In genomic region chr2:125667184-125667583, GRCm38 (mm10) we compare ENCODE assay signal across 11 mouse cellular contexts. TPM values are rescaled to one million over a fixed set of nuclear protein-coding genes. Genes with fewer than 3 reads are reported as not detected.
DNase-seq lines count a peak whose midpoint lies in the region; ATAC-seq and TF ChIP-seq lines count a peak whose summit lies in the region.
"Had no signal": no experiment of that assay in that cellular context is flagged by ENCODE, and none has a peak within 500 bp of the region (broad histone marks: within the 10 kb centered on the region; RNA-seq: fewer than 3 reads in every experiment).

No protein-coding gene starts in this region.

- H3K9me3 ChIP-seq in lung, postnatal 0 days (ENCODE audit: low read length), result no peaks in the 10 kb centered on the region
- no peaks in the 10 kb centered on the region for H3K9me3 ChIP-seq in intestine, embryonic 15.5 days
- H3K9me3 ChIP-seq: limb, embryonic 13.5 days; neural tube, embryonic 12.5 days had no signal

- no peak overlapping the region for H3K27ac ChIP-seq in lung, postnatal 0 days (ENCODE audit: low read length)
- no peak overlapping the region for H3K27ac ChIP-seq in intestine, embryonic 15.5 days
- H3K27ac ChIP-seq: limb, embryonic 13.5 days; neural tube, embryonic 12.5 days had no signal

- no peaks in the 10 kb centered on the region for H3K36me3 ChIP-seq in lung, postnatal 0 days (ENCODE audit: insufficient read depth, low read length)
- no peaks in the 10 kb centered on the region for H3K36me3 ChIP-seq in intestine, embryonic 15.5 days
- H3K36me3 ChIP-seq: limb, embryonic 13.5 days; neural tube, embryonic 12.5 days had no signal

- H3K4me3 ChIP-seq in lung, postnatal 0 days (ENCODE audit: low read depth, low read length), result no peak overlapping the region
- H3K4me3 ChIP-seq in lung, adult 2 months (replicated peaks; ENCODE audit: extremely low read depth, low read depth, low read length), result no peak overlapping the region
- no peak overlapping the region for H3K4me3 ChIP-seq in intestine, embryonic 15.5 days (replicated peaks)
- H3K4me3 ChIP-seq: limb, embryonic 13.5 days; neural tube, embryonic 12.5 days had no signal

- no peak for TF ChIP-seq EP300 in lung, postnatal 0 days (IDR thresholded peaks at IDR 0.05)

- POLR2A ChIA-PET in Patski (lab: Charles Lee), result no interaction called here

- TF ChIP-seq CTCF in lung, postnatal 0 days (IDR thresholded peaks at IDR 0.05), result peak; percentile 42
- TF ChIP-seq CTCF in lung, adult 2 months (IDR thresholded peaks at IDR 0.05; ENCODE audit: insufficient read depth, low read length), result no peak
- TF ChIP-seq CTCF in Patski (IDR thresholded peaks at IDR 0.05), result peak; percentile 57

- peak; percentile 73; the same call in 1 of the 2 replicates for ATAC-seq in lung, postnatal 0 days
- peak; percentile 82 for ATAC-seq in Patski
- peak; percentile 77 for ATAC-seq in intestine, embryonic 15.5 days
- peak; percentile 78 for ATAC-seq in neutrophil, adult 5-6 weeks (ENCODE audit: extremely low read depth, insufficient number of reproducible peaks, low FRiP score, poor library complexity, severe bottlenecking)

- WGBS in lung, postnatal 0 days, result 36% methylated on average over 5 of the region's 5 CpGs
- 38% methylated on average over 5 of the region's 5 CpGs for WGBS in lung, adult 2 months
- WGBS in intestine, embryonic 15.5 days, result 43% methylated on average over 5 of the region's 5 CpGs

- DNase-seq in lung, postnatal 0 days (ENCODE audit: low spot score), result peak; percentile 70
- no peak for DNase-seq in lung, adult 2 months
- DNase-seq in Patski (ENCODE audit: low read depth, low spot score), result no peak
- no peak for DNase-seq in left cerebral cortex, adult 8-10 months (ENCODE audit: low spot score in 2 of 2)
- no peak for DNase-seq in cerebellum, postnatal 36 days
- DNase-seq in cerebellum, postnatal 25 days, result no peak
- DNase-seq: gastrocnemius, postnatal 10 days had no signal

- TF ChIP-seq POLR2A in lung, adult 2 months (IDR thresholded peaks at IDR 0.05; ENCODE audit: borderline replicate concordance, extremely low read depth, low read depth, low read length), result no peak

- H3K9ac ChIP-seq in lung, postnatal 0 days (replicated peaks; ENCODE audit: low read depth), result no peak overlapping the region
- no peak overlapping the region for H3K9ac ChIP-seq in intestine, embryonic 15.5 days
- H3K9ac ChIP-seq: limb, embryonic 13.5 days; neural tube, embryonic 12.5 days had no signal

- in situ Hi-C loops in Patski (cut with MboI; ENCODE audit: low pct_unique_long_range_greater_than_20kb), result loop anchor here (10.0 to 25.0 kb wide), 2 partner anchors 368 to 770 kb away; partner anchors contain the start of gene Fgf7

- no peak overlapping the region for H3K4me2 ChIP-seq in lung, postnatal 0 days (replicated peaks; ENCODE audit: low read depth, low read length)
- no peak overlapping the region for H3K4me2 ChIP-seq in intestine, embryonic 15.5 days (replicated peaks)
- H3K4me2 ChIP-seq: limb, embryonic 13.5 days; neural tube, embryonic 12.5 days had no signal

- CTCF ChIA-PET in Patski (lab: Charles Lee), result interaction anchor here (0.9 to 3.0 kb wide), 11 partner anchors 11 to 403 kb away, joined by 3 to 20 read pairs (median 3); no protein-coding TSS in a partner anchor

- H3K4me1 ChIP-seq in lung, postnatal 0 days (ENCODE audit: insufficient read depth, low read depth, low read length), result no peaks in the 10 kb centered on the region
- no peaks in the 10 kb centered on the region for H3K4me1 ChIP-seq in lung, adult 2 months (ENCODE audit: control insufficient read depth, insufficient read depth, low read length)
- no peaks in the 10 kb centered on the region for H3K4me1 ChIP-seq in intestine, embryonic 15.5 days (replicated peaks)
- H3K4me1 ChIP-seq: limb, embryonic 13.5 days; neural tube, embryonic 12.5 days had no signal

- H3K27me3 ChIP-seq in lung, postnatal 0 days (replicated peaks; ENCODE audit: insufficient read depth, low read length), result no peaks in the 10 kb centered on the region
- no peaks in the 10 kb centered on the region for H3K27me3 ChIP-seq in Patski
- H3K27me3 ChIP-seq in intestine, embryonic 15.5 days (replicated peaks), result no peaks in the 10 kb centered on the region
- H3K27me3 ChIP-seq: limb, embryonic 13.5 days; neural tube, embryonic 12.5 days had no signal

RNA-seq across cellular contexts. Expression of gene Eid1, which starts 5.7 kb away (rescaled TPM):
- polyA plus RNA-seq in lung, postnatal 0 days (2015; fragmentation: Nextera tagmentation; extraction: Ambion mirVana), result 91.4 and 104 TPM in 2 replicates
- polyA plus RNA-seq in lung, adult 2 months (2012; rRNA removed), result 23.2 and 27.4 TPM in 2 replicates
- polyA plus RNA-seq in Patski (2021), result 91.7 TPM
- 105 and 114 TPM in 2 replicates for polyA plus RNA-seq in intestine, embryonic 15.5 days (2015; fragmentation: Nextera tagmentation; extraction: Ambion mirVana)
- total RNA-seq in neutrophil, adult 5-6 weeks (2017), result 66.5 and 74.0 TPM in 2 replicates
- total RNA-seq in left cerebral cortex, adult 8-10 months (2022), result 100 to 1,000 TPM; 216 to 227 (median 219) TPM

RNA-seq across cellular contexts. Expression of gene Cep152, which starts 42.3 kb away (rescaled TPM):
- polyA plus RNA-seq in lung, postnatal 0 days (2015; fragmentation: Nextera tagmentation; extraction: Ambion mirVana), result 1.3 and 1.8 TPM in 2 replicates
- 0.86 and 1.2 TPM in 2 replicates for polyA plus RNA-seq in lung, adult 2 months (2012; rRNA removed)
- polyA plus RNA-seq in Patski (2021), result 5.1 TPM
- polyA plus RNA-seq in intestine, embryonic 15.5 days (2015; fragmentation: Nextera tagmentation; extraction: Ambion mirVana), result 4.7 TPM in 2 replicates
- 15.9 and 16.0 TPM in 2 replicates for total RNA-seq in neutrophil, adult 5-6 weeks (2017)
- 1 to 10 TPM; 2.1 to 3.0 (median 2.6) TPM for total RNA-seq in left cerebral cortex, adult 8-10 months (2022)

RNA-seq across cellular contexts. Expression of gene Shc4, which starts 56.8 kb away (rescaled TPM):
- 0.72 and 0.74 TPM in 2 replicates for polyA plus RNA-seq in lung, postnatal 0 days (2015; fragmentation: Nextera tagmentation; extraction: Ambion mirVana)
- 0.34 and 0.51 TPM in 2 replicates for polyA plus RNA-seq in lung, adult 2 months (2012; rRNA removed)
- polyA plus RNA-seq in Patski (2021), result 0.87 TPM
- 1.8 and 1.9 TPM in 2 replicates for polyA plus RNA-seq in intestine, embryonic 15.5 days (2015; fragmentation: Nextera tagmentation; extraction: Ambion mirVana)
- total RNA-seq in neutrophil, adult 5-6 weeks (2017), result 0.25 and 0.35 TPM in 2 replicates
- total RNA-seq in left cerebral cortex, adult 8-10 months (2022), result 1 to 10 TPM; 4.5 to 5.7 (median 5.4) TPM
